8 mouse cellular contexts compared by ENCODE assay signal in the genomic region with DNA sequence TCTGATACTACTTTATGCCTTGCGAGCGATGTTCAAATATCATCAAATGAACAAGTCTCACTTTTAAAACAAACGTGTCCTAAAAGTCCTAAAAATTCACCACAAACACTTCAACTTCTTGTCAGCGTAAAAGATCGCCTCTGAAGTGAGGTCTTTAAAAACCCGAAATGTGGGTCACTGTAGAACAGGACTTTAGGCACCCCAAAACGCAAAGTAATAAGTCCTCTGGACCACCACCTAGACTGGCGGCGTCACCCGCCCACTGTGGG.
DNase-seq lines count a peak whose midpoint lies in the region; ATAC-seq and TF ChIP-seq lines count a peak whose summit lies in the region.

No protein-coding gene starts in this region.

- WGBS in embryonic facial prominence, embryonic 15.5 days = 2% methylated on average over 10 of the region's 10 CpGs
- under 1% methylated on average over 10 of the region's 10 CpGs for WGBS in intestine, embryonic 16.5 days
- WGBS in neural tube, embryonic 13.5 days = 2% methylated on average over 10 of the region's 10 CpGs

- H3K4me2 ChIP-seq in embryonic facial prominence, embryonic 15.5 days (replicated peaks) = peak overlapping the region; percentile 95
- peak overlapping the region; percentile 96 for H3K4me2 ChIP-seq in intestine, embryonic 16.5 days (ENCODE audit: low read depth, low read length)
- peak overlapping the region; percentile 77 for H3K4me2 ChIP-seq in neural tube, embryonic 13.5 days

- H3K36me3 ChIP-seq in embryonic facial prominence, embryonic 15.5 days = no peaks in the 10 kb centered on the region
- no peaks in the 10 kb centered on the region for H3K36me3 ChIP-seq in intestine, embryonic 16.5 days (ENCODE audit: control insufficient read depth, insufficient read depth, low read length)
- H3K36me3 ChIP-seq in neural tube, embryonic 13.5 days = no peaks in the 10 kb centered on the region

- H3K9me3 ChIP-seq in embryonic facial prominence, embryonic 15.5 days (replicated peaks) = no peaks in the 10 kb centered on the region
- no peaks in the 10 kb centered on the region for H3K9me3 ChIP-seq in intestine, embryonic 16.5 days (ENCODE audit: control insufficient read depth, low read length)
- H3K9me3 ChIP-seq in neural tube, embryonic 13.5 days = no peaks in the 10 kb centered on the region

- no peak for TF ChIP-seq CTCF in layer of hippocampus, adult 2 months (conservative IDR thresholded peaks at IDR 0.05)

- no peak for DNase-seq in layer of hippocampus, adult 2 months (ENCODE audit: low spot score in 2 of 2)
- DNase-seq in layer of hippocampus, postnatal 36 days = no peak
- DNase-seq in thymus, postnatal 0 days (ENCODE audit: low spot score) = no peak
- no peak for DNase-seq in cerebellum, postnatal 4 days (ENCODE audit: low spot score in 2 of 2)
- no peak for DNase-seq in spleen, adult 12 weeks (ENCODE audit: low spot score)

- peak overlapping the region; percentile 95 for H3K4me3 ChIP-seq in layer of hippocampus, adult 2 months
- H3K4me3 ChIP-seq in embryonic facial prominence, embryonic 15.5 days (replicated peaks) = peak overlapping the region; percentile 86
- H3K4me3 ChIP-seq in intestine, embryonic 16.5 days (ENCODE audit: low read length) = peak overlapping the region; percentile 99
- peak overlapping the region; percentile 91 for H3K4me3 ChIP-seq in neural tube, embryonic 13.5 days

- H3K4me1 ChIP-seq in embryonic facial prominence, embryonic 15.5 days = peaks cover 29% of the 10 kb centered on the region
- peaks cover 27% of the 10 kb centered on the region for H3K4me1 ChIP-seq in intestine, embryonic 16.5 days (ENCODE audit: control insufficient read depth, insufficient read depth, low read length)
- H3K4me1 ChIP-seq in neural tube, embryonic 13.5 days (replicated peaks) = peaks cover 43% of the 10 kb centered on the region

- no peaks in the 10 kb centered on the region for H3K27me3 ChIP-seq in embryonic facial prominence, embryonic 15.5 days
- H3K27me3 ChIP-seq in intestine, embryonic 16.5 days (replicated peaks; ENCODE audit: control insufficient read depth, insufficient read depth, low read length) = no peaks in the 10 kb centered on the region
- peaks cover 4% of the 10 kb centered on the region; the same call in 1 of the 2 replicates for H3K27me3 ChIP-seq in neural tube, embryonic 13.5 days

- peak overlapping the region; percentile 98 for H3K27ac ChIP-seq in layer of hippocampus, adult 2 months
- peak overlapping the region; percentile 100 for H3K27ac ChIP-seq in embryonic facial prominence, embryonic 15.5 days (replicated peaks)
- peak overlapping the region; percentile 100 for H3K27ac ChIP-seq in intestine, embryonic 16.5 days (ENCODE audit: low read length)
- peak overlapping the region; percentile 99 for H3K27ac ChIP-seq in neural tube, embryonic 13.5 days (replicated peaks)

- peak overlapping the region; percentile 97 for H3K9ac ChIP-seq in embryonic facial prominence, embryonic 15.5 days
- peak overlapping the region; percentile 100 for H3K9ac ChIP-seq in intestine, embryonic 16.5 days (ENCODE audit: low read depth, low read length)
- peak overlapping the region; percentile 99 for H3K9ac ChIP-seq in neural tube, embryonic 13.5 days

- ATAC-seq in embryonic facial prominence, embryonic 15.5 days (ENCODE audit: insufficient number of reproducible peaks, low FRiP score, low TSS enrichment, low read depth) = no peak
- ATAC-seq in intestine, embryonic 16.5 days = no peak
- no peak for ATAC-seq in neural tube, embryonic 13.5 days (ENCODE audit: low read depth)
